Mouse (Mus musculus): ENCODE measurements at regions not wholly inside any gene's neighbourhood (a gene's known extent, or its start where the extent isn't known, plus 50 kb on each side); places are given as distances from the start of the nearest gene placed in this dataset.

DNA sequence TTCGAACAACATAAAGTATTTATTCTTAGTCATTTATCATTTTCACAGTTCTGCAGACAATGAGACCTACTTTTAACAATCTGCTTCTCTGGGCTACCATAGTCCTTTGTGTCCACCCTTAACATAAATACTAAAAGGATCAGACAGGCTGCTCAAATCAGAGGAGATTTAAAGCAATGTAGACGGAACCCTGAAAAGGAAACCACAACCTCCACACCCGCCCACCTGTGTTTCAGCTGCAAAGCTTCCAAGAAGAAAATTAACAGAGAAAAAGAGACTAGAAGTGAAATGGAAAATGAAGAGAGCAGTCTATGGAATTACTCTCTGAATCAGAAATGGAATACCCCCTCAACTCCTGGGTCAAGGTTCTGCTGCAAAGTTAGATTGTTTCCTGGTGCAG, 2678.7 kb upstream of the Gm7489 start:
- no peak overlapping the region for H3K9ac ChIP-seq (ENCODE audit: low read length)
- no peaks in the 10 kb centered on the region for H3K9me3 ChIP-seq (ENCODE audit: control insufficient read depth, low read length)
- ATAC-seq (ENCODE audit: low read depth) = no peak
- H3K36me3 ChIP-seq (ENCODE audit: control insufficient read depth, insufficient read depth, low read length) = no peaks in the 10 kb centered on the region
- H3K4me2 ChIP-seq (ENCODE audit: low read depth, low read length) = no peak overlapping the region
- no peak overlapping the region for H3K4me3 ChIP-seq (ENCODE audit: low read length)
- H3K27ac ChIP-seq (ENCODE audit: low read length) = no peak overlapping the region
- no peaks in the 10 kb centered on the region for H3K4me1 ChIP-seq (replicated peaks; ENCODE audit: control insufficient read depth, insufficient read depth, low read length)
- 73% methylated on average over 3 of the region's 3 CpGs for WGBS
- H3K27me3 ChIP-seq (ENCODE audit: control insufficient read depth, insufficient read depth, low read depth, low read length) = no peaks in the 10 kb centered on the region

DNA sequence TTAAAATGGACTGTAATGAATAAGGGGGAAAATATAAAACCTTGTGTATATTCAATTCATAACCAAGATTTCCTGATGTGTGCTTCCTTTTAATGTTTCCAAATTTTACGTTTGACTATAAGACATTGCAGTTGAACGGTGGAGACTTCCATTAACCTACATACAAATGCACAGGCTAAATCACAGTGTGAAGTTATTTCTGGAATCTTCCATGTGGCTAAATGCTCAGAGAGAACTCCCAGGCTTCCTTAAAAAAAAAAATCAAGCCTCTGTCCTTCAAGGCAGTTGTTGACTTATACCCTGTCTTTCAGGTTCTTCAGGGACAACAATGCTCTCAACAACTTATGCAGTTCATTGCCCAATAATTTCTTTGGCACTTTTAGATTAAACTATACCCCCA, 2677.9 kb upstream of the Gm7489 start:
- H3K27ac ChIP-seq (ENCODE audit: low read length) = no peak overlapping the region
- H3K4me2 ChIP-seq (ENCODE audit: low read depth, low read length) = no peak overlapping the region
- no peak overlapping the region for H3K9ac ChIP-seq (ENCODE audit: low read length)
- no peaks in the 10 kb centered on the region for H3K27me3 ChIP-seq (ENCODE audit: control insufficient read depth, insufficient read depth, low read depth, low read length)
- no peaks in the 10 kb centered on the region for H3K9me3 ChIP-seq (ENCODE audit: control insufficient read depth, low read length)
- 82% methylated on average over 2 of the region's 2 CpGs for WGBS
- H3K36me3 ChIP-seq (ENCODE audit: control insufficient read depth, insufficient read depth, low read length) = no peaks in the 10 kb centered on the region
- no peaks in the 10 kb centered on the region for H3K4me1 ChIP-seq (replicated peaks; ENCODE audit: control insufficient read depth, insufficient read depth, low read length)
- H3K4me3 ChIP-seq (ENCODE audit: low read length) = no peak overlapping the region
- ATAC-seq (ENCODE audit: low read depth) = no peak

DNA sequence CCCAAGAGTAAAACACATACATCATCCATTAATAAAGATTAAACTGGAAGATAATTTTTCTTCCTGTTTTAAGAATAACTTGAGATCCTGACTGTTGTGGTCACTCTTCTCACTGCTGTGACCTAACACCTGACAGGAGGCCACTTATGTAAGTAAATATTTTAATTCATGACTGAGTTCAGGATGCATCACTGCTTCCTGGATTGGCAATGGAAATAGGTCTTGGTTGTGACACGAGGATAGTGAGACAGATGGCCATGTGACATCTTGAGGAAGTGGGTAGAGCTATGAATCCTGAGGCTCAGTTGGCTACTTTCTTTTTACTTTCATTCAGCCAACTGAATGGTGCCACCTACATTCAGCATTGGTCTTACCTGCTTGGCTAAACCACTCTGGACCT, 2649.8 kb upstream of the Gm7489 start:
- Histone ChIP-seq H3K27ac (ENCODE audit: low read length) (no peak overlapping the region), H3K4me2 (ENCODE audit: low read depth, low read length) (no peak overlapping the region), H3K36me3 (ENCODE audit: control insufficient read depth, insufficient read depth, low read length) (no peaks in the 10 kb centered on the region), H3K4me3 (ENCODE audit: low read length) (no peak overlapping the region), H3K9me3 (ENCODE audit: control insufficient read depth, low read length) (no peaks in the 10 kb centered on the region), H3K4me1 (replicated peaks; ENCODE audit: control insufficient read depth, insufficient read depth, low read length) (no peaks in the 10 kb centered on the region), H3K27me3 (ENCODE audit: control insufficient read depth, insufficient read depth, low read depth, low read length) (no peaks in the 10 kb centered on the region), H3K9ac (ENCODE audit: low read length) (no peak overlapping the region)
- ATAC-seq (ENCODE audit: low read depth) = no peak
- 48% methylated on average over 1 of the region's 1 CpGs for WGBS

DNA sequence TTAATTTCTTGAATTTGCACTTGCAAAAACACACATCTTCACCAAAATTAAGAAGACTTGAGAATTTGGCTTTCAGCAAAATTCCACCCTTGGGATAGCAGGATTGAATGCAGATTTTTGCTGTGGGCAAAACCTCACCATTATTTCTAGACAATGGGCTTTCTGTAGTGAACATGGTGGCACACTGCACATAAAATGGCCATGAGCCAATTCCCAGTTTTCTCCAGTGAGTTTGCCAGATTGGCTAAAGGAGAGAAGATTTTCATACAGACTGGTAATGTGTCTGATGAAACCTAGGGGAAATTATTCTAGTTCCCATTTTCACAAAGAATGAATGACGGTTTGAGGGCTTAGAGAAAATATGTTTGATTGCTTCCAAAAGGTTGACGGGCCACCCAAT, 2640.1 kb upstream of the Gm7489 start:
- no peak overlapping the region for H3K4me3 ChIP-seq (ENCODE audit: low read length)
- ATAC-seq (ENCODE audit: low read depth) = no peak
- H3K9ac ChIP-seq (ENCODE audit: low read length) = no peak overlapping the region
- no peaks in the 10 kb centered on the region for H3K36me3 ChIP-seq (ENCODE audit: control insufficient read depth, insufficient read depth, low read length)
- no peaks in the 10 kb centered on the region for H3K27me3 ChIP-seq (ENCODE audit: control insufficient read depth, insufficient read depth, low read depth, low read length)
- 95% methylated on average over 2 of the region's 2 CpGs for WGBS
- no peak overlapping the region for H3K27ac ChIP-seq (ENCODE audit: low read length)
- no peaks in the 10 kb centered on the region; the same call in 1 of the 2 replicates for H3K4me1 ChIP-seq (replicated peaks; ENCODE audit: control insufficient read depth, insufficient read depth, low read length)
- no peaks in the 10 kb centered on the region for H3K9me3 ChIP-seq (ENCODE audit: control insufficient read depth, low read length)
- no peak overlapping the region for H3K4me2 ChIP-seq (ENCODE audit: low read depth, low read length)

DNA sequence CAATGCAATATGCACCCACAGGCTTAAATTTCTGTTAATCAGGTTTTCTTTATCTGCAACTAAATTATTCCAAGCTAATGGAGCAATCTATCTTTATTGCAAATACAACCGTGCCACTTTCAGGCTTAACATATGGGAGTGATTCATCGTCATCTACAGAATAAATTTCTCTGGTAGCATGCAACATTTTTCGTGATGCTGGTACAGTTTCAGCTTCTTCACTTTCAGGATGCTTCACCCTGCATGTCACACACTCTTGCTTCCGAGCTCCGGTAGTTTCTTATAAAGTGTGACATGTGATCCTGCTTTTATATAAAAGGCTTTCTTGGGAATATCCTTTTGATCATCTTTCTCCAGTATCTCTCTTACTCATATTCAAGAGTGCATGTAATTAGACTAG, 2637.4 kb upstream of the Gm7489 start:
- Histone ChIP-seq H3K9ac (ENCODE audit: low read length) (no peak overlapping the region), H3K4me3 (ENCODE audit: low read length) (no peak overlapping the region), H3K27me3 (ENCODE audit: control insufficient read depth, insufficient read depth, low read depth, low read length) (no peaks in the 10 kb centered on the region), H3K27ac (ENCODE audit: low read length) (no peak overlapping the region), H3K36me3 (ENCODE audit: control insufficient read depth, insufficient read depth, low read length) (no peaks in the 10 kb centered on the region), H3K4me2 (ENCODE audit: low read depth, low read length) (no peak overlapping the region), H3K9me3 (ENCODE audit: control insufficient read depth, low read length) (no peaks in the 10 kb centered on the region), H3K4me1 (replicated peaks; ENCODE audit: control insufficient read depth, insufficient read depth, low read length) (no peaks in the 10 kb centered on the region; the same call in 1 of the 2 replicates)
- no peak for ATAC-seq (ENCODE audit: low read depth)
- 81% methylated on average over 5 of the region's 5 CpGs for WGBS

DNA sequence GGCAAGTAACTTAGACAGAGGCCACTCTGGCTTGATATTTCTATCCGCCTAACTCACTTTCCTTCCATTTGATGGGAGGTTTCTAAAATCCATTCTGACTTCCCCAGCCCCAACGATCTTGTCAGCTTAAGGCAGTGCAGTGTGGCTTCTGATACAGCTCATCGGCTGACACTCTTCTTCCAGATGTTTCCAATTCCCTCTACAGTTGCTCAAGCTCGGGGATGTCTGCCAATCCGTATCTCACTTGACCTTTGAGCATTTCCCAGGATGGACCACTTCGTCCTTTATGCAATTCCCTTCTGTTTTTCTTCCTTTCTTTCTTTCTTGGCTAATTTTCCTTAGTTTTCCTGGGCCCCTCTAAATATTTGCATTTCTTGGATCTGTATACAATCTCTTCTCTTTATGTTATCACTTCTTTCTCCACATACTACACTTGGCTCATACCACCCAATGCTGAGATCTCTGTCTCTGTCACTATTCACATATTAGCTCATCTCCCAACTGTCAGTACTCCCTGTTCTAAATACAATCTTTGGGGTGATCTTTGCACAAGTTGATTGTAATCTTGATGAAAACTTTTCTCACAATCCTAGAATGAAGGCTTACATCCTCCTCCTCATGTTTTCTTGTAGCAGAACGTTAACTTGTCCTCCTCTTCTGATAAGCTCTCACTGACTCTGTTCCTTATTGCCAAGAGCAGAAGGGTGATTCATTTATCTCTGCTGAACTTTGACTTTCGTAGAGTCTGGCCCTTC, 2636.5 kb upstream of the Gm7489 start:
- H3K4me1 ChIP-seq (replicated peaks; ENCODE audit: control insufficient read depth, insufficient read depth, low read length) = no peaks in the 10 kb centered on the region; the same call in 1 of the 2 replicates
- no peaks in the 10 kb centered on the region for H3K36me3 ChIP-seq (ENCODE audit: control insufficient read depth, insufficient read depth, low read length)
- H3K4me2 ChIP-seq (ENCODE audit: low read depth, low read length) = no peak overlapping the region
- no peak overlapping the region for H3K9ac ChIP-seq (ENCODE audit: low read length)
- 41% methylated on average over 8 of the region's 8 CpGs for WGBS
- ATAC-seq (ENCODE audit: low read depth) = peak; percentile 94
- H3K27me3 ChIP-seq (ENCODE audit: control insufficient read depth, insufficient read depth, low read depth, low read length) = no peaks in the 10 kb centered on the region
- H3K9me3 ChIP-seq (ENCODE audit: control insufficient read depth, low read length) = no peaks in the 10 kb centered on the region
- no peak overlapping the region for H3K4me3 ChIP-seq (ENCODE audit: low read length)
- no peak overlapping the region for H3K27ac ChIP-seq (ENCODE audit: low read length)

DNA sequence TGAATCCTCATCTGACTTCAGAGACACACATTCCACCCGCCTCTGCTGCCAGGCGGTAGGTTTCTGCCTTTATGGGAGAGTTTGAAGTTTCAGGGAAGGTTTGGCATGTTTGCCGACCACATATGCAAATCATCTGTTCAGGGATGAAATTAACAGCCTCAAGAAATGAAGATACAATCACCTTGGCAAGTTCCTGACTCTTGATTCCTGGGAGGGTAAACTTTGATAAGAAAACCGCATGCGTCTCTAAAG, 2636.0 kb upstream of the Gm7489 start:
- ATAC-seq (ENCODE audit: low read depth) = no peak
- Histone ChIP-seq H3K4me2 (ENCODE audit: low read depth, low read length) (no peak overlapping the region), H3K36me3 (ENCODE audit: control insufficient read depth, insufficient read depth, low read length) (no peaks in the 10 kb centered on the region), H3K27ac (ENCODE audit: low read length) (peak overlapping the region; percentile 2; the same call in 1 of the 2 replicates), H3K9ac (ENCODE audit: low read length) (no peak overlapping the region), H3K27me3 (ENCODE audit: control insufficient read depth, insufficient read depth, low read depth, low read length) (no peaks in the 10 kb centered on the region), H3K4me3 (ENCODE audit: low read length) (no peak overlapping the region), H3K4me1 (replicated peaks; ENCODE audit: control insufficient read depth, insufficient read depth, low read length) (no peaks in the 10 kb centered on the region; the same call in 1 of the 2 replicates), H3K9me3 (ENCODE audit: control insufficient read depth, low read length) (no peaks in the 10 kb centered on the region)
- 53% methylated on average over 5 of the region's 5 CpGs for WGBS

DNA sequence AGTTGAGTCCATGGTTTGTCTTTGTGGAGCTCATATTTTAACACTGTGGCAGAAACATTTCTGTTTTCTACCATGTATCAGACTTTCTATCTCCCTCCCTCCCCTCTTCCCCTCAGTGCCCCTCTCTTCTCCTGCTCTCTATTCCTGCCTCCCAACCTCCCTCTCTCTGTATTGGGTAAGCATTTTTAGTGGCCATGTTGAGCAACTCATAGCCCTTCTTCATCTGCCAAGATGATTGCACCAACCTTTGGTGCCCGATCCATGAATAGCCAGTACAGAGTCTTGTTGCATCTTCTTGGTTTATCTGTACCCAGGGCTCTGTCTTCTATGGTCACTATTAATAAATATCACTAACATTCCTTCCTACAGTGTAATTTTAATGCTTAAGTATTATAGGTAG, 2630.6 kb upstream of the Gm7489 start:
- H3K36me3 ChIP-seq (ENCODE audit: control insufficient read depth, insufficient read depth, low read length) = no peaks in the 10 kb centered on the region
- H3K27me3 ChIP-seq (ENCODE audit: control insufficient read depth, insufficient read depth, low read depth, low read length) = no peaks in the 10 kb centered on the region
- WGBS = 87% methylated on average over 1 of the region's 1 CpGs
- no peak overlapping the region for H3K4me3 ChIP-seq (ENCODE audit: low read length)
- no peak overlapping the region for H3K4me2 ChIP-seq (ENCODE audit: low read depth, low read length)
- H3K9me3 ChIP-seq (ENCODE audit: control insufficient read depth, low read length) = no peaks in the 10 kb centered on the region
- no peak for ATAC-seq (ENCODE audit: low read depth)
- no peak overlapping the region for H3K9ac ChIP-seq (ENCODE audit: low read length)
- H3K4me1 ChIP-seq (replicated peaks; ENCODE audit: control insufficient read depth, insufficient read depth, low read length) = no peaks in the 10 kb centered on the region; the same call in 1 of the 2 replicates
- H3K27ac ChIP-seq (ENCODE audit: low read length) = no peak overlapping the region

DNA sequence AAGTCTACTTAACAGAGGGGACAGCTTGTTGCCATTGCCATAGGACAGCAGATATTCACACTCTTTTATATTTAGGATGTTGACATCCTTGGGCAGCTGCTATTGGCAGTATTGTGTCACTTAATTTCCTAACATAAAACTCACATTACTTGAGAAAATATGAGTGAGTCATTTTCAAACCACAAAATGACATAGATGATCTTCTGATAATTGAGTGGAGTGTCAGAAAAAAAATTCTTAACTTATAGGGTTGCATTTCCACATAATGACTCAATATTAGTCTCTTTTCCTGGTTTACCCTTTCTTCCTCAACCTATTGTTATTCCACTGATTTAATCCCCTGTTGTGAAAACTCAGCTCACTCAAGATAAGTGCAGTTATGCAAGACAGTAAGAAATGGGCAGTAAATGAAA, 2629.5 kb upstream of the Gm7489 start:
- Histone ChIP-seq H3K9ac (ENCODE audit: low read length) (no peak overlapping the region), H3K4me3 (ENCODE audit: low read length) (no peak overlapping the region), H3K27ac (ENCODE audit: low read length) (no peak overlapping the region), H3K4me2 (ENCODE audit: low read depth, low read length) (no peak overlapping the region), H3K9me3 (ENCODE audit: control insufficient read depth, low read length) (no peaks in the 10 kb centered on the region), H3K36me3 (ENCODE audit: control insufficient read depth, insufficient read depth, low read length) (no peaks in the 10 kb centered on the region), H3K27me3 (ENCODE audit: control insufficient read depth, insufficient read depth, low read depth, low read length) (no peaks in the 10 kb centered on the region), H3K4me1 (replicated peaks; ENCODE audit: control insufficient read depth, insufficient read depth, low read length) (no peaks in the 10 kb centered on the region)
- ATAC-seq (ENCODE audit: low read depth) = 0 out of 2 replicates have a peak, but pooled peaks have one; percentile 26

DNA sequence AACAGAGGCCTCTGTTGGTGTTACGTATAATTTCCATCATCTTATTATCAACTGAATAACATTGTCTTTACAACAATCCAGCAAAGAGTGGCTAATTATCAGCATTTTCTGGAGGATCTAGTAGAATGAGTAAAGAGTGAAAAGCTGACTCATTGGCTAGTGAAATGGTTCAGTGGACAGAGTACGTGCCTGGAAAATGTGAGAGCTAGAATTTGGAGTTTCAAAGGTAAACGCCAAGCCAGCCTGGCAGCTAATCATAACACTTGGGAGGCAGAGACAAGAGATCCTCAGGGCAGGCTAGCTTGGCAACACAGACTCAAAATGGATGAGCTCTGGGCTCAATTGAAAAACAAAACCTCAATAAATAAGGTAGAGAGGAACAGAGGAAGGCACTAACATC, 2628.0 kb upstream of the Gm7489 start:
- Histone ChIP-seq H3K4me1 (replicated peaks; ENCODE audit: control insufficient read depth, insufficient read depth, low read length) (no peaks in the 10 kb centered on the region), H3K27ac (ENCODE audit: low read length) (no peak overlapping the region), H3K4me2 (ENCODE audit: low read depth, low read length) (no peak overlapping the region), H3K9ac (ENCODE audit: low read length) (no peak overlapping the region), H3K27me3 (ENCODE audit: control insufficient read depth, insufficient read depth, low read depth, low read length) (no peaks in the 10 kb centered on the region), H3K36me3 (ENCODE audit: control insufficient read depth, insufficient read depth, low read length) (no peaks in the 10 kb centered on the region), H3K4me3 (ENCODE audit: low read length) (no peak overlapping the region), H3K9me3 (ENCODE audit: control insufficient read depth, low read length) (no peaks in the 10 kb centered on the region)
- no peak for ATAC-seq (ENCODE audit: low read depth)
- 73% methylated on average over 3 of the region's 3 CpGs for whole genome bisulfite sequencing

Data from lung, embryonic 16.5 days (tissue).